Mouse (Mus musculus): ENCODE measurements around the gene Nicn1. TPM values are rescaled to one million over a fixed set of nuclear protein-coding genes. Genes with fewer than 3 reads are reported as not detected.

The Nicn1 gene
- polyA plus RNA-seq, 1 experiment from 2014 or later, result 46.9 TPM

GRCm38 (mm10) chr9:108342301-108342831, 52.1 kb downstream of the Nicn1 start:
- ATAC-seq (ENCODE audit: insufficient number of reproducible peaks, insufficient read depth, low FRiP score, low read depth), result no peak
- Histone ChIP-seq H3K27ac (ENCODE audit: low read length) (peak overlapping the region; percentile 82), H3K36me3 (ENCODE audit: control insufficient read depth, insufficient read depth, low read length) (peaks cover 4% of the 10 kb centered on the region; the same call in 1 of the 2 replicates), H3K4me3 (ENCODE audit: low read depth, low read length) (no peak overlapping the region), H3K4me2 (replicated peaks; ENCODE audit: low read depth, low read length) (0 out of 2 replicates have a peak overlapping the region, but pooled peaks have one; percentile 7), H3K27me3 (ENCODE audit: control insufficient read depth, insufficient read depth, low read length) (no peaks in the 10 kb centered on the region), H3K9me3 (ENCODE audit: control insufficient read depth, low read depth, low read length) (no peaks in the 10 kb centered on the region), H3K4me1 (ENCODE audit: control insufficient read depth, insufficient read depth, low read length) (peaks cover 23% of the 10 kb centered on the region; the same call in 1 of the 2 replicates), H3K9ac (replicated peaks; ENCODE audit: low read depth, low read length) (no peak overlapping the region)
- 20% methylated on average over 5 of the region's 5 CpGs for WGBS

- Histone ChIP-seq H3K4me1 (ENCODE audit: control insufficient read depth, insufficient read depth, low read length) (peaks cover 21% of the 10 kb centered on the region; the same call in 1 of the 2 replicates), H3K27ac (ENCODE audit: low read length) (no peak overlapping the region), H3K27me3 (ENCODE audit: control insufficient read depth, insufficient read depth, low read length) (no peaks in the 10 kb centered on the region), H3K4me2 (replicated peaks; ENCODE audit: low read depth, low read length) (no peak overlapping the region), H3K9ac (replicated peaks; ENCODE audit: low read depth, low read length) (no peak overlapping the region), H3K36me3 (ENCODE audit: control insufficient read depth, insufficient read depth, low read length) (no peaks in the 10 kb centered on the region), H3K4me3 (ENCODE audit: low read depth, low read length) (no peak overlapping the region), H3K9me3 (ENCODE audit: control insufficient read depth, low read depth, low read length) (no peaks in the 10 kb centered on the region)
- WGBS, result 77% methylated on average over 3 of the region's 3 CpGs
- ATAC-seq (ENCODE audit: insufficient number of reproducible peaks, insufficient read depth, low FRiP score, low read depth), result no peak
Measured at GRCm38 (mm10) chr9:108343331-108343730, 53.1 kb downstream of the Nicn1 start.

GRCm38 (mm10) chr9:108343835-108344234, 53.6 kb downstream of the Nicn1 start:
- H3K4me3 ChIP-seq (ENCODE audit: low read depth, low read length), result no peak overlapping the region
- peaks cover 23% of the 10 kb centered on the region for H3K4me1 ChIP-seq (ENCODE audit: control insufficient read depth, insufficient read depth, low read length)
- no peaks in the 10 kb centered on the region for H3K27me3 ChIP-seq (ENCODE audit: control insufficient read depth, insufficient read depth, low read length)
- no peak overlapping the region for H3K9ac ChIP-seq (replicated peaks; ENCODE audit: low read depth, low read length)
- no peaks in the 10 kb centered on the region for H3K9me3 ChIP-seq (ENCODE audit: control insufficient read depth, low read depth, low read length)
- ATAC-seq (ENCODE audit: insufficient number of reproducible peaks, insufficient read depth, low FRiP score, low read depth), result no peak
- WGBS, result 95% methylated on average over 1 of the region's 1 CpGs
- H3K4me2 ChIP-seq (replicated peaks; ENCODE audit: low read depth, low read length), result no peak overlapping the region
- no peak overlapping the region for H3K27ac ChIP-seq (ENCODE audit: low read length)
- no peaks in the 10 kb centered on the region for H3K36me3 ChIP-seq (ENCODE audit: control insufficient read depth, insufficient read depth, low read length)

GRCm38 (mm10) chr9:108344471-108344870, 54.2 kb downstream of the Nicn1 start:
- H3K27me3 ChIP-seq (ENCODE audit: control insufficient read depth, insufficient read depth, low read length), result no peaks in the 10 kb centered on the region
- H3K9ac ChIP-seq (replicated peaks; ENCODE audit: low read depth, low read length), result no peak overlapping the region
- no peak overlapping the region for H3K27ac ChIP-seq (ENCODE audit: low read length)
- no peak overlapping the region for H3K4me3 ChIP-seq (ENCODE audit: low read depth, low read length)
- ATAC-seq (ENCODE audit: insufficient number of reproducible peaks, insufficient read depth, low FRiP score, low read depth), result no peak
- WGBS, result 82% methylated on average over 4 of the region's 4 CpGs
- no peaks in the 10 kb centered on the region for H3K36me3 ChIP-seq (ENCODE audit: control insufficient read depth, insufficient read depth, low read length)
- no peaks in the 10 kb centered on the region for H3K9me3 ChIP-seq (ENCODE audit: control insufficient read depth, low read depth, low read length)
- peaks cover 27% of the 10 kb centered on the region for H3K4me1 ChIP-seq (ENCODE audit: control insufficient read depth, insufficient read depth, low read length)
- no peak overlapping the region for H3K4me2 ChIP-seq (replicated peaks; ENCODE audit: low read depth, low read length)

Other genes starting within 250 kb of the Nicn1 start
- 21.4 and 26.6 TPM in 2 replicates for gene Gmppb, start 241.2 kb upstream of the Nicn1 start, polyA plus RNA-seq (2014; fragmentation: Nextera tagmentation; extraction: Ambion mirVana)
- 3.1 TPM in 2 replicates for gene Amigo3, start 237.3 kb upstream of the Nicn1 start, polyA plus RNA-seq (2014; fragmentation: Nextera tagmentation; extraction: Ambion mirVana)
- gene Mst1, start 210.0 kb upstream of the Nicn1 start, polyA plus RNA-seq (2014; fragmentation: Nextera tagmentation; extraction: Ambion mirVana), result 3.7 and 4.4 TPM in 2 replicates
- gene Rnf123, start 207.1 kb upstream of the Nicn1 start, polyA plus RNA-seq (2014; fragmentation: Nextera tagmentation; extraction: Ambion mirVana), result 31.1 and 33.5 TPM in 2 replicates
- 52.2 and 58.0 TPM in 2 replicates for gene Apeh, start 195.8 kb upstream of the Nicn1 start, polyA plus RNA-seq (2014; fragmentation: Nextera tagmentation; extraction: Ambion mirVana)
- gene Bsn, start 100.0 kb upstream of the Nicn1 start, polyA plus RNA-seq (2014; fragmentation: Nextera tagmentation; extraction: Ambion mirVana), result 2.6 and 2.7 TPM in 2 replicates
- 79.9 and 82.1 TPM in 2 replicates for gene Dag1, start 26.5 kb upstream of the Nicn1 start, polyA plus RNA-seq (2014; fragmentation: Nextera tagmentation; extraction: Ambion mirVana)
- gene Amt, start 6.4 kb downstream of the Nicn1 start, polyA plus RNA-seq (2014; fragmentation: Nextera tagmentation; extraction: Ambion mirVana), result 21.3 and 27.4 TPM in 2 replicates
- 308 and 334 TPM in 2 replicates for gene Rhoa, start 15.7 kb downstream of the Nicn1 start, polyA plus RNA-seq (2014; fragmentation: Nextera tagmentation; extraction: Ambion mirVana)
- gene Tcta, start 15.7 kb downstream of the Nicn1 start, polyA plus RNA-seq (2014; fragmentation: Nextera tagmentation; extraction: Ambion mirVana), result 37.9 and 43.3 TPM in 2 replicates
- gene Gpx1, start 48.5 kb downstream of the Nicn1 start, polyA plus RNA-seq (2014; fragmentation: Nextera tagmentation; extraction: Ambion mirVana), result 676 and 679 TPM in 2 replicates
- 102 and 103 TPM in 2 replicates for gene Usp4, start 57.4 kb downstream of the Nicn1 start, polyA plus RNA-seq (2014; fragmentation: Nextera tagmentation; extraction: Ambion mirVana)
- gene 1700102P08Rik, start 102.4 kb downstream of the Nicn1 start, polyA plus RNA-seq (2014; fragmentation: Nextera tagmentation; extraction: Ambion mirVana), result 0.72 and 0.87 TPM in 2 replicates
- 1.9 and 2.5 TPM in 2 replicates for gene Ccdc36, start 138.1 kb downstream of the Nicn1 start, polyA plus RNA-seq (2014; fragmentation: Nextera tagmentation; extraction: Ambion mirVana)
- gene BC048562, start 146.1 kb downstream of the Nicn1 start, polyA plus RNA-seq (2014; fragmentation: Nextera tagmentation; extraction: Ambion mirVana), result not detected in 2 replicates
- 48.2 and 49.9 TPM in 2 replicates for gene Ccdc71, start 170.1 kb downstream of the Nicn1 start, polyA plus RNA-seq (2014; fragmentation: Nextera tagmentation; extraction: Ambion mirVana)
- 64.0 and 64.9 TPM in 2 replicates for gene Klhdc8b, start 171.2 kb downstream of the Nicn1 start, polyA plus RNA-seq (2014; fragmentation: Nextera tagmentation; extraction: Ambion mirVana)
- gene Lamb2, start 189.3 kb downstream of the Nicn1 start, polyA plus RNA-seq (2014; fragmentation: Nextera tagmentation; extraction: Ambion mirVana), result 38.7 and 43.7 TPM in 2 replicates
- 49.5 and 54.4 TPM in 2 replicates for gene Usp19, start 200.2 kb downstream of the Nicn1 start, polyA plus RNA-seq (2014; fragmentation: Nextera tagmentation; extraction: Ambion mirVana)
- 113 and 114 TPM in 2 replicates for gene Qars, start 217.3 kb downstream of the Nicn1 start, polyA plus RNA-seq (2014; fragmentation: Nextera tagmentation; extraction: Ambion mirVana)
- gene Qrich1, start 226.4 kb downstream of the Nicn1 start, polyA plus RNA-seq (2014; fragmentation: Nextera tagmentation; extraction: Ambion mirVana), result 120 and 121 TPM in 2 replicates

All from stomach, embryonic 14.5 days (tissue).